Mouse (Mus musculus): ENCODE measurements around the gene Zzz3.

Gene Zzz3

GRCm38 (mm10) chr3:152467312-152467711 lies 72.0 kb downstream of the Zzz3 start:
- no peak for DNase-seq

DNA sequence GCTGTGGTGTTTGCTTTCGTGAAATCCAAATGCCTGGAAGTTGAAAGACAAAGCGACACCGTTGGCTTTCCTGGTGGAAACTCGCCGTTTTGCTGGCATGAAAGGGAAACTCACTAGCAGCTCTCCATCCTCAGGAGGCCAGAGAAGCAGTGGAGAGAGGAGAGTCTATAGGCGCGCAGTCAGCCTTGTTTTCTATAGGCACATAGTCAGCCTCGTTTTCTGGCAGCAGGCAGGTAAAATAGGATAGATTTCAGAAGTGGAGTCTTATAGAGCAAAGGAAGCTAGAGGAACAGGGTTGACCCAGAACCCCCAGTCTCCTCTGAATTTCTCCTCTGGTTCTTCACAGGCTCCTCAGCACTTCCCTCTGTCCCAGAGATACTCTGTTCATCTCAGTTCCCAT lies 72.8 kb downstream of the Zzz3 start:
- no peak for DNase-seq

- no peak for DNase-seq
Observed at GRCm38 (mm10) chr3:152468569-152469041, 73.3 kb downstream of the Zzz3 start.

DNA sequence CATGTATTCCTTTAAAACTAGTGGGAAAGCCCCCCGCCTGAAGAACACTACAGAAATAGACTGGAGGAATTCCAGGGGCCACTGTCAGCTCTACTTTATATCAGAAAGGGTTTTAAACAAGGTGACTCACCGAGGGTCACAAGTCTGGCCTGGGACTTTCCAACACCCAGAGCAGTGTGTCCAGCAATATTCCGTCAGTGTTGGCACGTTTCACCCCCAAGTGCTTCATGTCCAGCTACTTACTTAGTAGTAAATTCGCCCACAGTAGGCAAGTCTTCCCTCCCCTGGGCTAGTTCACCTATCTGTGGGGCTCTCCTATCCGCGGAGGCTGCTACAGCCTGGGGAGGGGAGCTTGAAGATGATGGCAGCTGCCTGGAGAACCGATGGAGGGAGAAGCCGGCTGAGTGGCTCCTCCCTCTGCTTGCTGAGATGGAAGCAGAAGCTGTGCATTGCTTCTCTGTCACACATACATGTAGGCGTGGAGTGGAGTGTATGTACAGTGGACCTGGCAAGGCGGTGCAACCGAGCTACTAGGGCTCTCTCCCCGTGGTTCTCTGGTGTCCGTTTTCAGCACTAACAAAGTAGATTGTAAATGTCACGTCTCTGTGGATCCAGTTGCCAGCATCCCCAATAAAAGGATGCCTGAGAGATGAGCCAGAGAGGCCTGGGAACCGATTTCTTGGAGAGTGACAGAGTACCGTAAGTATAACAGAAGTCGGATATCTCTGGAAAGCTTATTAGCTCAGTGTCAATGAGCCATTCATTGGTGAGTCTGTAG lies 74.3 kb downstream of the Zzz3 start:
- DNase-seq, result no peak

DNA sequence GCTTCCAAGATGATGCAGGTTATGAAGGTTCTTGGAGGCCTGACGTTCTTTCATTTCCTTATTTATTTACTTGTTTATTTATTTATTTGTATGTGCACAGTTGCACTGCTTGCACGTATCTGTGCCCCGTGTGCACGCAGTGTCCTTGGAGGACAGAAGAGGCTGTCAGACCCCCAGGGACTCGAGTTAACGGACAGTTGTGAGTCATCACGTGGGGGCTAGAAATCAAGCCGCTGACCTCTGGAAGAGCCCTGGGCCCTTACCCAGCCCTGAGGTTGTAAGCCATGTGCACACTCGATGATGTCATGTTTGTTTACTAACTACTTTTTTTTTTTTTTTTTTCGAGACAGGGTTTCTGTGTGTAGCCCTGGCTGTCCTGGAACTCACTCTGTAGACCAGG lies 75.1 kb downstream of the Zzz3 start:
- DNase-seq, result no peak

GRCm38 (mm10) chr3:152472676-152473075 lies 77.4 kb downstream of the Zzz3 start:
- DNase-seq, result no peak

- peak; percentile 35 for DNase-seq
Observed at GRCm38 (mm10) chr3:152474582-152475277, 79.5 kb downstream of the Zzz3 start.

DNA sequence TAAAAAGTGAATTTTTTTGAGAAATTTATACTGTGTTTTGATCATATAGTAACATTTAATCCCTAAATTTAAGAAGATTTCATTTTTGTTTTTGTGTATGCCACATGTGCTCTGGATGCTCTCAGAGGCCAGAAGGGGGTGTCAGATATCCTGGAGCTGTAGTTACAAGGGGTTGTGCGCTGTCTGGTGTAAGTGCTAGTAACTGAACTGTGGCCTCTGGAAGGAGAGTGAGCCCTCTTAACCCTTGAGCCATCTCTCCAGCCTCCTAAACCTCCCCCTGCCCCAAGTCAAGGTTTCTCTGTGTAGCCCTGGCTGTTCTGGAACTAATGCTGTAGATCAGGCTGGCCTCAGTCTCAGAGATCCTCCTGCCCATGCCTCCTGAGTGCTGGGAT lies 80.0 kb downstream of the Zzz3 start:
- no peak for DNase-seq

- no peak for DNase-seq
Observed at GRCm38 (mm10) chr3:152475894-152476293, 80.6 kb downstream of the Zzz3 start.

DNA sequence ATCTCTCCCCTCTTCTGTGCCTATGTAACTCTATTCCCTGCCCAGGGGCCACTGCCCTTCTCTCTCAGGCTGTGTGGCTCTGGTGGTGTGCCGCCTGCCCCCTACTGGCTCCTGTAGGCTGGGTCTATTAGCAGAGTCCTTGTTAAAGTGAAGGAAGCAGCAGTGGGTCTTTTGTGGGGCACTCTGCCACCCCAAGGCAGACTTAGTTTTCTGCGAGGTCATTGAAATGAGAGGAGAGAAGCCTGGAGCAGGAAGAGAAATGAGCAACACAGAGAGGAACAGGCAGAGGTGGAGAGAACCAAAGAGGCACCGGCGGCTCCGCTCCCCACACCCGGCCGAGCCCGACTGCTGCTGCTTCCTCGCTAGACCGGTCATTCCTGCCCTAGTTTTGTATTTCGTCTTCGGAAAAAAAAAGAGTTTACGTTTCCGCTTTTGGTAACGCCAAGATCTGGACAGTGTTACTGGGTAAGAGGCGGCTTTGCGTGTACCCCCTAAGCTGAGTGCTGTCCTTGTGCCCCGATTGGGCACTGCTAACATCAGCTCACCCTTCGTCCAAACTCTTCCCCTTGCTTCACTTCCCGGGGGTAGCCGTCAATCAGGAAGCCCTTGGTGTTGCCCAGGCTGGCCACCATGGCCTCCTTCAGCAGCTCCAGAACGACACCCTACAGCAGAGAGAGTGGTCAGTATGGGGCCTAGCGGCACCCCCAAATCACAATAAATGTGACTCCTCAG lies 82.7 kb downstream of the Zzz3 start:
- DNase-seq, result peak; percentile 25

GRCm38 (mm10) chr3:152478599-152479435 lies 83.5 kb downstream of the Zzz3 start:
- DNase-seq, result no peak

- no peak for DNase-seq
Observed at GRCm38 (mm10) chr3:152480336-152480735, 85.1 kb downstream of the Zzz3 start.

DNA sequence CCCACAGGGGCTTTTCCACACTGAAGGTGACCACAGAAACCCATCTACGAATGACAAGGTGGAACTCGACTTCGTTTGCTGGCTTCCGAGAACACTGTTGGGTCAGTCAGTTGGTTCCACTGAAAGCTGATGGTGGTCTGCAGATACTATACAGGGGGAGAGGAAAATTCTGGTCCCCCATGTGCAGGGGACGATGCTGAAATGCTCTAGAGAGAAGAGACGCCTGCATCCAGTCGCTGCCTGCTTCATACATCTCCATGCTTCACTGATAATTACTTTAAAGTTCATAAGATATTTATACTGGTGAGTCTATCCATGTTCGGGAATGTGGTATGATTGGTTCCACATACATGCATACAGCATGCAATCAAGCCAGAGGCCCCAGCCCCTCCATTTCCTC lies 86.9 kb downstream of the Zzz3 start:
- no peak for DNase-seq

GRCm38 (mm10) chr3:152483800-152484199 lies 88.5 kb downstream of the Zzz3 start:
- DNase-seq, result no peak

GRCm38 (mm10) chr3:152484206-152484605 lies 88.9 kb downstream of the Zzz3 start:
- peak; percentile 29 for DNase-seq

DNA sequence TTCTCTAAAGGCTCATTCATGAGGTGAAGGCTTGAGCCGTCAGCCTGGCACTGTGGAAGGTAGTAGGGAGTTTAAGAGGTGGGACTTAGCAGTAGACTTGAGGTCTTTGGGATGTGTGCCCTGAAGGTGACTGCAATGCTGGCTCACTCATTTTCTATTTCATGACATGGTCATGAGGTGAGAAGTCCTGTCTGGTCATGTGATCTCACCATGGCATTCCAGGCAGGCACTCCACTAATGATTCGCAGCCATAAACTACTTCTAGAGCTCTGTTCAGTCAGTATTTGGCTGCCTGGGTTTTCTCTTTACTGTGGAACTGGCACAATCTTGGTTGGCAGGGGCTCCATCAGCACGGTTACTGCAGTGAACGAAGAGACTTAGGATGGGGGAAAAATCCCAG lies 93.7 kb downstream of the Zzz3 start:
- DNase-seq, result no peak

DNA sequence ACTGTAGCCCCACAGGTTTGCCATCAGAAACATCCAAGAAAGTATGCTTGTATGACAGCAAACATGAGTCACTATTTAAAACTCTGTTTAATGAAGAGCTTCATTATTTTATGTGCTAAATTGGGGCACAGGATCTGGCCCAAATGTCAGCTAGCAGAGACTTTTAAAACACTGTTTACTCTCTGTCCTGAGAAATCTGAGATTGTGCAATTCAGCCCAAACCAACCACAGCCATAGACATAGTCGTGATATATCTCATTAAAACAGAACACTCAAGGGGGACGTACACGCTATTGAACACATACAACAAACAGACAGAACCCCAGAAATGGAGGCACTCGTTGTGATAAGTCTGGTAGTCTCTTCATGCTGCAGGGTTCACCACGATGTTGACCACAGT lies 95.2 kb downstream of the Zzz3 start:
- no peak for DNase-seq

GRCm38 (mm10) chr3:152492241-152492640 lies 97.0 kb downstream of the Zzz3 start:
- no peak for DNase-seq

- DNase-seq, result no peak
Observed at GRCm38 (mm10) chr3:152493813-152494212, 98.5 kb downstream of the Zzz3 start.

DNA sequence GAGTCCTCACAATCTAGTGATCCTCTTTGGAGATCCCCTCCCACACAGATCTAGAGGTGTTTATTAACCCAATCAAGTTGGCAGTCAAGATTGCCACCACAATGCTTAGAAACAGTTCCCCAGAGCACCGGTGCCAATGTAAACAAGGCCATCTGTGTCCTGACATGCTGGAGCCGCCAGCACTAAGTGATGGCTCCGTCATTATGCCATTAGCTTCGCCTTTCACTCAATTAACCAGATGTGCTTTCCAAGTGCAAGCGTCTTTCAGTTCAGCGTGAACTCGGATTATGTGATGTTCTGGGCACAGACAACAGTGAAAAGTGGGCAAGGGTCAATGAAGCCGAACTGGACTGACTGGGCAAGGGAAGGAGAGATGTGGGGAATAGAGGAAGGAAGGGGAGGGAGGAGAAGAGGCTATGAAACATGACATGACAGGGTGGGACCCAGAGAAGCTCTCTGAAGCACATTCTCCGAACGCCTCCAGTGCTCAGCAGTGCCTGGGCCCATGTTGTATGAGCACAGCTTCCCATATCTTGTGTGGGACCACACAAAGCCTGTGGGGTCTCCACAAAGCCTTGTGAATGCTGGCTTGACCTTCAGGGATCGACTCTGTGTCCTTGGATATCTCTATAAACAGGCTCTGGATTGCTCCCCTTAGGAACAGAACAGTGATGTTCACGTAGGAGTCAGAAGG lies 99.5 kb downstream of the Zzz3 start:
- DNase-seq, result no peak

DNA sequence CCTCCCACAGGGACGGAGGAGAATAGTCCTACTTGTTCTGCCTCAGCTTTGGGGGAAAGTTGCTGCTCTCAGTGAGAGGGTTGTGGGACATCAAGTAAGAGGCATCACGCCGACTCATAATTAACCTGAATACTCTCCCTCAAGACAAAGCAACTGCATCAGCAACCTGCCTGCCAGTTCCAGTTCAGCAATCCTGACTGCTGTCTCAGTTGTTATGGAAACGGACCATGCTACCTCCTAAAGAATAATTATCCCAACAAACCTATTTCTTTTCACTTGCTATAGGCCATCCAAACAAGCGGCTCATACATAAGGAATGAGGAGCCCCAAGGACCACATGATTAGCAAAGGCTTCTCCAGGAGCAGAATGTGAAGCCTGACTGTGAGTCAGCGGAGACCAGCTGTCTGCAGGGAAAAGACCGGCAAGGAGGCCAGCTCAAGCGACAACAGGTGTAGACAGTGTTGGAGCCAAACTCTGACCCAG lies 100.2 kb downstream of the Zzz3 start:
- DNase-seq, result no peak

DNA sequence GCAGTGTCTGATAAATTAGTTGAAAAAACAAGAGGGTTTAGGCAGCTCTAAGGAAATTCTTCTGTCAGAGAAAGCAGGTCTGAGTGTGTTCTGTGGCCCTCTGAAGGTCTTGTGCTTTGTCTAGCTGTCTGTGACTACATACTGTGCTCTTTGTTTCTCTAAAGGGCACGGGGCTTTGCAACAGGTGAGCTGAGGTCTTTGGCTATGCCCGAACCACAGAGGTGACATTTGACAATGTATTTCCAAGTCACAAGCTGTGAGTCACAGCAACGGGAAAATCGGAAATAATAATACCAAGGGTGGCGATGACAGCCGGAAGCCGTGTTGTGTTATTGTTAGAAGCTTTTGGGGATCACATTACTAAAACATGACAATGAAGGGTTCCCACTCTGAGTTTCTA lies 101.8 kb downstream of the Zzz3 start:
- no peak for DNase-seq

Measured in right cerebral cortex, postnatal 25 days (tissue).